Mouse (Mus musculus) megakaryocyte, embryonic 14.5 days (primary cell): Measurements from ENCODE around the gene Purb. TPM values are rescaled to one million over a fixed set of nuclear protein-coding genes. Genes with fewer than 3 reads are reported as not detected.
"Not testable (repeated sequence)": the region's sequence is repeated elsewhere in the genome, so short reads cannot be mapped to it uniquely, and the experiment has no call there.

Experiments
- H3K27me3 ChIP-seq: replicated peaks from 2 replicates; pipeline ENCODE3; 2012; ENCODE audit warnings: inconsistent platforms
- H3K36me3 ChIP-seq: replicated peaks from 2 replicates; pipeline ENCODE3; 2012; ENCODE audit warnings: low read length, inconsistent platforms, mixed read lengths
- H3K4me1 ChIP-seq: 2 replicates; pipeline ENCODE4 v1.6.1; 2012; ENCODE audit warnings: inconsistent platforms
- H3K4me3 ChIP-seq: replicated peaks from 2 replicates; pipeline ENCODE3; 2012; ENCODE audit warnings: moderate library complexity, mild to moderate bottlenecking, inconsistent platforms
- H3K9me3 ChIP-seq: 2 replicates; pipeline ENCODE4 v1.6.1; 2012; ENCODE audit warnings: inconsistent platforms
- FLI1 ChIP-seq: IDR thresholded peaks from 2 replicates; pipeline ENCODE4 v1.6.1; 2012; ENCODE audit warnings: low read length, inconsistent platforms, mixed read lengths
- GATA1 ChIP-seq: IDR thresholded peaks from 3 replicates; pipeline ENCODE4 v1.6.1; 2012; ENCODE audit warnings: mixed read lengths, low read length, inconsistent platforms, borderline replicate concordance
- polyA plus RNA-seq: library from polyadenylated mRNA; stranded (reverse); fragments of >175 nt; gene quantifications from 2 replicates; pipeline ENCODE4 v1.2.3, GENCODE M21; 2012; ENCODE audit warnings: low replicate concordance; ENCODE audit not compliant: insufficient read depth

Gene Purb
- polyA plus RNA-seq, 1 experiment: 8.7 TPM

DNA sequence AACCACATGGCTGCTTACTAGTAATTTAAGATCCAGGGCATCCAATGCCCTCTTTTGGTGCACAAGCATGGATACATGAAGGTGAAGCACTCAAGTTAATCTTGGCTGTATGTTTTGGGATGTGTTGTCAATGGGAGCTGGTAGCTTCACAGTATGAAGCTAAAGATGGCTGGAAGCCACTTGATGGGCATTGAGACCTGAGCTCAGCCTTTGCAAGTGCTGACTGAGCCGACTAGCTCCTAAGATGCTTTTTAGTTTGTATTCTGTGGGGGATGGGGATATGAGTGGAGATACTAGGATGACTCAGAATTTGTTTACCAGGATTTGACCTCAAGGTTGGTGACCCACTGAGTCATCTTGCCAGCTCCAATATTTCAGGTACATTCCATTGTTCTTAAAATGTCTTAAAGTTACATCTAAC, 55.4 kb downstream of the Purb start:
- peaks cover 65% of the 10 kb centered on the region for H3K36me3 ChIP-seq
- H3K9me3 ChIP-seq: no peaks in the 10 kb centered on the region
- H3K4me1 ChIP-seq: peaks cover 35% of the 10 kb centered on the region
- no peak for TF ChIP-seq GATA1
- TF ChIP-seq FLI1: no peak
- no peaks in the 10 kb centered on the region for H3K27me3 ChIP-seq
- H3K4me3 ChIP-seq: no peak overlapping the region

DNA sequence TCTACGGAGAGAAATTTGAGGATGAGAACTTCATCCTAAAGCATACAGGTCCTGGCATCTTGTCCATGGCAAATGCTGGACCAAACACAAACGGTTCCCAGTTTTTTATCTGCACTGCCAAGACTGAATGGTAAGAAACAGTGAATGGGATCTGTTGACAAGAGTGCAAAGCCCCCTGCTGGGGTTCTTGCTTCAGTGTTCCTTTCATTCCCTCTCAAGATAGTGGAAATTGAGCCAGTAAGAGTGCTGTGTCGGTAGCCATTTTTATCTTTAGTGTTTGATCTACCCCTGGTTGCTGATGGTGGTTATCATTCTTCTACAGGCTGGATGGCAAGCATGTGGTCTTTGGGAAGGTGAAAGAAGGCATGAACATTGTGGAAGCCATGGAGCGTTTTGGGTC, 56.6 kb downstream of the Purb start:
- not testable (repeated sequence) for H3K9me3 ChIP-seq, H3K27me3 ChIP-seq, H3K4me3 ChIP-seq
- H3K36me3 ChIP-seq: peaks cover 58% of the 10 kb centered on the region
- peaks cover 46% of the 10 kb centered on the region for H3K4me1 ChIP-seq

DNA sequence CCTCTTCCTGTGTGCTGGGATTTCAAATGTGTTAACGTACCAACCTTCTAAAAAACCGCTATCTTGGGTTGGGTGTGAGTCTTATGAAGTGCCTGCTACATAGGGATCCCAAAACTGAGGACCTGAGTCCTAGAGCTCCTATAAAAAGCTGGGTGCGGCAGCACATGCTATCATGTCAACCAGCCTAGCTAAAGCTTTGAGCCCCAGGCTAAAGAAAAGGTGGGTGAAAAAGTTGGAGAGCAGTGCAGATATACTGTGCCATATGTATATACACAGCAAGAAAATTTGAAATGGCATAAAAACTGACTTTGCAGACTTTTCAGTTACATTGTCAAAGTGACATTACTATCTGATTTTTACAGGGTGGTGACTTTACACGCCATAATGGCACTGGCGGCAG, 57.0 kb downstream of the Purb start:
- H3K4me3 ChIP-seq: no peak overlapping the region
- no peaks in the 10 kb centered on the region for H3K9me3 ChIP-seq
- H3K27me3 ChIP-seq: no peaks in the 10 kb centered on the region
- peaks cover 56% of the 10 kb centered on the region for H3K36me3 ChIP-seq
- TF ChIP-seq FLI1: no peak
- no peak for TF ChIP-seq GATA1
- H3K4me1 ChIP-seq: peaks cover 46% of the 10 kb centered on the region

Other genes starting within 250 kb of the Purb start
- not detected in 2 replicates for gene Npc1l1, start 245.8 kb downstream of the Purb start, polyA plus RNA-seq
- gene Ddx56, start 208.1 kb downstream of the Purb start, polyA plus RNA-seq: 6.2 and 7.6 TPM in 2 replicates
- gene Tmed4, start 201.0 kb downstream of the Purb start, polyA plus RNA-seq: 2.5 and 33.8 TPM in 2 replicates
- 19.3 and 34.8 TPM in 2 replicates for gene Ogdh, start 184.3 kb downstream of the Purb start, polyA plus RNA-seq
- gene Zmiz2, start 86.8 kb downstream of the Purb start, polyA plus RNA-seq: 225 and 608 TPM in 2 replicates
- gene Ppia, start 60.5 kb downstream of the Purb start, polyA plus RNA-seq: 18.2 and 172 TPM in 2 replicates
- 23.2 and 32.7 TPM in 2 replicates for gene H2afv, start 31.5 kb downstream of the Purb start, polyA plus RNA-seq
- gene Myo1g, start 45.0 kb upstream of the Purb start, polyA plus RNA-seq: 28.0 and 34.2 TPM in 2 replicates
- gene Ccm2, start 71.0 kb upstream of the Purb start, polyA plus RNA-seq: 11.6 and 24.8 TPM in 2 replicates
- 0.34 and 0.63 TPM in 2 replicates for gene Nacad, start 130.1 kb upstream of the Purb start, polyA plus RNA-seq
- 55.6 and 136 TPM in 2 replicates for gene Tbrg4, start 150.2 kb upstream of the Purb start, polyA plus RNA-seq
- not detected in 2 replicates for gene Wap, start 162.7 kb upstream of the Purb start, polyA plus RNA-seq
- not detected in 2 replicates for gene Ramp3, start 182.6 kb upstream of the Purb start, polyA plus RNA-seq